Mouse (Mus musculus): ENCODE measurements around the gene Mbd6. TPM values are rescaled to one million over a fixed set of nuclear protein-coding genes. Genes with fewer than 3 reads are reported as not detected.
"Not testable (repeated sequence)": the region's sequence is repeated elsewhere in the genome, so short reads cannot be mapped to it uniquely, and the experiment has no call there.

The Mbd6 gene
- polyA plus RNA-seq, 1 experiment from 2014 or later, result 13.1 TPM

- peak; percentile 45; the same call in 1 of the 2 replicates for ATAC-seq
- H3K9ac ChIP-seq, result no peak overlapping the region
- H3K27me3 ChIP-seq (replicated peaks), result peaks cover 33% of the 10 kb centered on the region
- H3K4me3 ChIP-seq (replicated peaks), result no peak overlapping the region
- H3K36me3 ChIP-seq, result no peaks in the 10 kb centered on the region; the same call in 1 of the 2 replicates
- no peaks in the 10 kb centered on the region for H3K9me3 ChIP-seq
- peaks cover 19% of the 10 kb centered on the region for H3K4me1 ChIP-seq (replicated peaks)
- H3K4me2 ChIP-seq (replicated peaks), result no peak overlapping the region
- WGBS, result 12% methylated on average over 7 of the region's 7 CpGs
- no peak overlapping the region for H3K27ac ChIP-seq
Measured at GRCm38 (mm10) chr10:127324495-127324894, 35.7 kb upstream of the Mbd6 start.

GRCm38 (mm10) chr10:127323131-127323855 is 34.5 kb upstream of the Mbd6 start:
- Histone ChIP-seq H3K27ac (no peak overlapping the region), H3K9me3 (no peaks in the 10 kb centered on the region), H3K4me1 (replicated peaks) (peaks cover 19% of the 10 kb centered on the region), H3K4me2 (replicated peaks) (no peak overlapping the region), H3K36me3 (no peaks in the 10 kb centered on the region), H3K9ac (peak overlapping the region; percentile 23; the same call in 1 of the 2 replicates), H3K27me3 (replicated peaks) (peaks cover 21% of the 10 kb centered on the region), H3K4me3 (replicated peaks) (no peak overlapping the region)
- whole genome bisulfite sequencing, result 68% methylated on average over 16 of the region's 17 CpGs
- ATAC-seq, result no peak

GRCm38 (mm10) chr10:127322669-127323068 is 33.9 kb upstream of the Mbd6 start:
- no peak overlapping the region for H3K27ac ChIP-seq
- no peak overlapping the region for H3K9ac ChIP-seq
- 50% methylated on average over 4 of the region's 4 CpGs for WGBS
- H3K4me1 ChIP-seq (replicated peaks), result peaks cover 19% of the 10 kb centered on the region
- H3K4me3 ChIP-seq (replicated peaks), result no peak overlapping the region
- no peak for ATAC-seq
- peaks cover 17% of the 10 kb centered on the region for H3K27me3 ChIP-seq (replicated peaks)
- no peak overlapping the region for H3K4me2 ChIP-seq (replicated peaks)
- H3K9me3 ChIP-seq, result no peaks in the 10 kb centered on the region
- H3K36me3 ChIP-seq, result no peaks in the 10 kb centered on the region

GRCm38 (mm10) chr10:127322178-127322577 is 33.4 kb upstream of the Mbd6 start:
- Histone ChIP-seq H3K36me3 (no peaks in the 10 kb centered on the region), H3K4me1 (replicated peaks) (peaks cover 19% of the 10 kb centered on the region), H3K4me3 (replicated peaks) (no peak overlapping the region), H3K9me3 (no peaks in the 10 kb centered on the region), H3K9ac (no peak overlapping the region), H3K27ac (no peak overlapping the region), H3K27me3 (replicated peaks) (peaks cover 14% of the 10 kb centered on the region), H3K4me2 (replicated peaks) (no peak overlapping the region)
- WGBS, result 59% methylated on average over 13 of the region's 13 CpGs
- no peak for ATAC-seq

GRCm38 (mm10) chr10:127321621-127322020 is 32.8 kb upstream of the Mbd6 start, which contains the start of gene Arhgap9:
Gene Arhgap9, plus strand, starts transcription at chr10:127321964.
- ATAC-seq, result no peak
- no peaks in the 10 kb centered on the region for H3K9me3 ChIP-seq
- H3K36me3 ChIP-seq, result no peaks in the 10 kb centered on the region
- peaks cover 16% of the 10 kb centered on the region for H3K4me1 ChIP-seq (replicated peaks)
- H3K9ac ChIP-seq, result no peak within 1 kb of the TSS
- H3K4me3 ChIP-seq (replicated peaks), result no peak within 1 kb of the TSS
- H3K27me3 ChIP-seq (replicated peaks), result peaks cover 12% of the 10 kb centered on the region
- H3K27ac ChIP-seq, result no peak within 1 kb of the TSS
- no peak within 1 kb of the TSS for H3K4me2 ChIP-seq (replicated peaks)
- 52% methylated on average over 3 of the region's 3 CpGs for WGBS

- Histone ChIP-seq H3K27me3 (replicated peaks) (no peaks in the 10 kb centered on the region), H3K36me3 (no peaks in the 10 kb centered on the region), H3K4me2 (replicated peaks) (no peak overlapping the region), H3K4me1 (replicated peaks) (peaks cover 4% of the 10 kb centered on the region; the same call in 1 of the 2 replicates), H3K9me3 (no peaks in the 10 kb centered on the region), H3K27ac (no peak overlapping the region), H3K4me3 (replicated peaks) (no peak overlapping the region), H3K9ac (no peak overlapping the region)
- ATAC-seq, result no peak
- WGBS, result 74% methylated on average over 7 of the region's 7 CpGs
Measured at GRCm38 (mm10) chr10:127319969-127320368, 31.2 kb upstream of the Mbd6 start.

GRCm38 (mm10) chr10:127318009-127318408 is 29.2 kb upstream of the Mbd6 start:
- 40% methylated on average over 4 of the region's 4 CpGs for WGBS
- no peak overlapping the region for H3K4me3 ChIP-seq (replicated peaks)
- no peak overlapping the region for H3K4me2 ChIP-seq (replicated peaks)
- no peak overlapping the region for H3K27ac ChIP-seq
- no peaks in the 10 kb centered on the region for H3K9me3 ChIP-seq
- H3K9ac ChIP-seq, result no peak overlapping the region
- no peak for ATAC-seq
- H3K4me1 ChIP-seq (replicated peaks), result peaks cover 4% of the 10 kb centered on the region; the same call in 1 of the 2 replicates
- H3K27me3 ChIP-seq (replicated peaks), result no peaks in the 10 kb centered on the region
- no peaks in the 10 kb centered on the region for H3K36me3 ChIP-seq

- 72% methylated on average over 2 of the region's 2 CpGs for WGBS
- Histone ChIP-seq H3K27ac (no peak overlapping the region), H3K36me3 (no peaks in the 10 kb centered on the region), H3K9ac (no peak overlapping the region), H3K4me3 (replicated peaks) (no peak overlapping the region), H3K4me2 (replicated peaks) (no peak overlapping the region), H3K27me3 (replicated peaks) (no peaks in the 10 kb centered on the region), H3K4me1 (replicated peaks) (no peaks in the 10 kb centered on the region), H3K9me3 (no peaks in the 10 kb centered on the region)
- no peak for ATAC-seq
Measured at GRCm38 (mm10) chr10:127317277-127317676, 28.5 kb upstream of the Mbd6 start.

- H3K4me2 ChIP-seq (replicated peaks); H3K4me1 ChIP-seq (replicated peaks); H3K36me3 ChIP-seq; H3K27ac ChIP-seq; ATAC-seq; H3K9me3 ChIP-seq; H3K4me3 ChIP-seq (replicated peaks); H3K27me3 ChIP-seq (replicated peaks); H3K9ac ChIP-seq: not testable (repeated sequence)
- WGBS, result 79% methylated on average over 1 of the region's 1 CpGs
Measured at GRCm38 (mm10) chr10:127314950-127315349, 26.1 kb upstream of the Mbd6 start.

GRCm38 (mm10) chr10:127313516-127313915 is 24.7 kb upstream of the Mbd6 start:
- not testable (repeated sequence) for H3K9me3 ChIP-seq; H3K9ac ChIP-seq; H3K4me3 ChIP-seq (replicated peaks); H3K27ac ChIP-seq; H3K4me2 ChIP-seq (replicated peaks); H3K36me3 ChIP-seq; H3K27me3 ChIP-seq (replicated peaks); H3K4me1 ChIP-seq (replicated peaks); ATAC-seq
- WGBS, result 91% methylated on average over 5 of the region's 5 CpGs

GRCm38 (mm10) chr10:127312858-127313257 is 24.0 kb upstream of the Mbd6 start:
- Histone ChIP-seq H3K36me3 (peaks cover 14% of the 10 kb centered on the region), H3K4me2 (replicated peaks) (no peak overlapping the region), H3K27me3 (replicated peaks) (no peaks in the 10 kb centered on the region), H3K9me3 (no peaks in the 10 kb centered on the region), H3K9ac (no peak overlapping the region), H3K4me1 (replicated peaks) (peaks cover 8% of the 10 kb centered on the region), H3K27ac (no peak overlapping the region), H3K4me3 (replicated peaks) (no peak overlapping the region)
- ATAC-seq, result no peak
- WGBS, result 66% methylated on average over 4 of the region's 4 CpGs

- Histone ChIP-seq H3K36me3 (peaks cover 20% of the 10 kb centered on the region), H3K9me3 (no peaks in the 10 kb centered on the region), H3K4me1 (replicated peaks) (peaks cover 8% of the 10 kb centered on the region), H3K27me3 (replicated peaks) (no peaks in the 10 kb centered on the region), H3K4me3 (replicated peaks) (peak overlapping the region; percentile 75), H3K4me2 (replicated peaks) (peak overlapping the region; percentile 75), H3K27ac (peak overlapping the region; percentile 62), H3K9ac (peak overlapping the region; percentile 42)
- WGBS, result 0% methylated on average over 4 of the region's 4 CpGs
- peak; percentile 51 for ATAC-seq
Measured at GRCm38 (mm10) chr10:127312356-127312676, 23.5 kb upstream of the Mbd6 start.
